Mouse (Mus musculus): Measurements from ENCODE around the gene Srm.

Gene Srm

DNA sequence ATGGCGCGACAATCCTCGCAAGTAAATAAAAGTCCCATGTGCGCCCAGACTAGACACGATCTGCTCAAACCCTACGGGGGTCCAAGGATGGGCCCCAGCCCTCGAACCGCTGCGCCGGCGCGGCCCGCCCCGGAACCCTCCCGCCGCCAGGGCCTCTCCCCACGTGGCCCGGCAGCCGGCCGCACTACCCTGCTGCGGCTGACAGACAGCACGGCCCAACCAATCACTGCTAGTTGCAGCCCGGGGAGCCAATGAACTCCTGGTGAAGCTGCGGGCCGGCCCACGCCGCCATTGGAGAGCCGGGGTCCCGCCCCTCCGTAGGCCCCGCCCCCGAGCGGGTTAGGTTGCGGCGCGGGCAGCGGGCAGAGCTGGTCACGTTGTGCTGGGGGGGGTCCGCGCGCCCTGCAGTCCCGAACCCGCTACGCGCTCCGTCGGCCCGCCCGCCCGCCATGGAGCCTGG is at the start of gene Srm:
TSS of gene Srm (plus strand) at position 333 of the 460 bp plus-strand sequence.
- DNase-seq, result peak; percentile 98 to 99

- no peak for DNase-seq
These were observed 42.2 kb upstream of the Srm start for GRCm38 (mm10) chr4:148549106-148549505.

GRCm38 (mm10) chr4:148557766-148558165 is 33.5 kb upstream of the Srm start:
- no peak for DNase-seq

DNA sequence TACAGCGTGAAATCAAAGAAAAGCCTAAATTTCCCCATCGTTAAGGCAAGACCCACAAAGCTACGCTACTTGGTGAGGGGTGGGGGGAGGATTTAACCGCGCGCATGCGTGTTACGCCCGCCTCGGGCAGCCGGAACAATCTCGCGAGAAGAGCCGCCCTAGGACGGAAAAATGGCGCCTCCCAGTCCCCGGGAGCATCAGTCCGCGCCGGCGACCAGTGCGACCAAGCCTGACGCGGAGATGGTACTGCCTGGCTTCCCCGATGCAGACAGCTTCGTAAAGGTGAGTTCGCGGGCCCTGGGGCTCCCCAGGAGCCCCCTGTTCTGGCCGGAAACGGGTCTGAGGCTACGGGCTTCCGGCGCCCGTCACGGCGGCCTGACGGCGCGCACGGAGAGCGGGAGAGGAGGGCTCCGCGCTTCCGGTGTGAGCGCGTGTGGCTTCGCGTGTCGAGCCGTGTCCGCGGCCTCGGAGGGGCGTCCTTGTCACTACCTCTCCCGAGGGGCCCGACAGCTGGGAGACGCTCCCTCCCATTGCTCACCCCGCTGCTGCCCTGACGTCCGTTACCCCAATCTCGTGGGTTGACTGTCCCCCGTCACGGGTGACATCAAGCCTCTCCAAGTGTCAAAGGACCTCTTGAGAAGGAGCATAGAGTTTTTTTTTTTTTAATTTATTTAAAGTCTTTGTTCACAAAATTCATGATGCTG is 32.9 kb upstream of the Srm start, which contains the start of gene Exosc10:
TSS of gene Exosc10 (plus strand) at position 133 of the 704 bp plus-strand sequence.
- peak; percentile 91 to 94 for DNase-seq

DNA sequence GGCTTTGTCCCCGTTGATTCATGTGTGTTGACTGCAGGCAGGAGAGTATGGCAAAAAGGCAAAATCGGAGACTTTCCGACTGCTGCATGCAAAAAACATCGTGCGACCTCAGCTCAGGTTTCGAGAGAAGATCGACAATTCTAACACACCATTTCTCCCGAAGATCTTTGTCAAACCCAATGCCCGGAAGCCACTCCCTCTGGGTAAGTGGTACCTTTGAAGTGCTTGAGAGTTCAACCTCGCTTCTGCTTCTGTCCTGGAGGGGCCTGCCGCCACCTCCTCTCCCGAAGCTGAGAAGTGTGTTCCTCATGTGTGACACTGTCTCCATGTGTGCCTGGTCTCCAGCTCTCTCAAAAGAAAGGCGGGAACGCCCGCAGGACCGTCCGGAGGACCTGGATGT is 28.6 kb upstream of the Srm start:
- no peak for DNase-seq

DNA sequence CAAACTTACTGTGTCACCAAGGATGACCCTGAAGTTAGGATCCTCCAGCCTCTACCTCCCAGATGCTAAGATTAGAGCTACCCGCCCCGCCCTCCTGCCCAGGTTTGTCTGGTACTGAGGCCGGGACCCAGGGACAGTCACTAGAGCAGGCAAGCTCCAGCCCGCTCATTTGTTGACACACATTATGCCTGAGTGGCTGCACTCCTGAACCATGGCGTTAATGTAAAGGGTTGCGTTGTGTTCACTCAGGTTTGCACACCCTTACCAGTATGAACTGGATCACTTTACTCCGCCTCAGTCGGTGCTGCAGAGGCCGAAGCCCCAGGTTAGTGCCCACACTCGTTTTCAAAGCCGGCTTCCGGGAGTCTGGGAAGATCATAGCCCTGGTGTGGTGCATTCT is 27.7 kb upstream of the Srm start:
- DNase-seq, result no peak

DNA sequence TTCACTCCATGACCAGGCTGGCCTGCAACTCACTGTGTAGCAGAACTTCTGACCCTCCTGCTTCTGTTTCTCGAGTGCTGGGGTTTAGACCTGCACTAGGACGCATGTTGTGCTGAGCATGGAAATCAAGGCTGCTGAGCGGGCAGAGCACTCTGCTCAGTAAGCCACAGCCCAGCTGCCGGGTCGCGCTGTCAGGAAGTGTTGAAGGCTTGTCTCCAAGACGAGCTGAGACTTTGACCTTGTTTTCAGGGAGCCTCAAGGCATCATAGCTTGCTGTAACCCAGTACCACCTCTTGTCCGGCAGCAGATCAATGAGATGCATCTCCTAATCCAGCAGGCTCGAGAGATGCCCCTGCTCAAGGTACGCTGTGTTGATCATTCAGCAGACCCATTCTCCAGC is 21.2 kb upstream of the Srm start:
- DNase-seq, result no peak

DNA sequence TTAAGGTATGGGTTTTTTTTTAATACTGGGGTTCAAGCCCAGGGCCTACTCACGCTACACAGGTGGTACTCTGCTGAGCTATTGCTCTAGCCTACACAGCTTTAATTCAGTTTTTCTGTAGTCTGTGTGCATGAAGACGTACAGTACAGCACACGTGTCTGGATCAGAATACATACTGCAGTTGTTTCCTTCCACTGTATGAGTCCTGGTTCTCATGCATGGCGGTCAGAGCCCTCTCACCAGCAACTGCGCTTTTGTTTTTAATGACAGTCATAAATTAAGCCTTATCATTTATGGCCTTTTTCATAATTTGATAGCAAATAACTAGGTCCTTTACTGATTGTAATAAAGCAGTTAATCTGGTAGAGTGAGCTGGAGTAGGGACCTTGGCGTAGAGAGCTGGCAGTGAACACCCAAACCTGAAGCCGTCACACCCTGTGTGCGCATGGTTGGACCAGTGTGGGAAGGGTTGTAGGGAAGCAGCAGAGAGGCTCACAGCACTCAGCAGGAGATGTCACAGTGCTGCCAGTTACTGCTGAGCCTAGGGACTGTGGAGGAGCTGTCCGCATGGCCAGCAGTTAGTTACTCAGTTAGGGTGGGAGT is 20.5 kb upstream of the Srm start:
- no peak for DNase-seq

- DNase-seq, result no peak
These were observed 18.1 kb upstream of the Srm start for GRCm38 (mm10) chr4:148573222-148573621.

DNA sequence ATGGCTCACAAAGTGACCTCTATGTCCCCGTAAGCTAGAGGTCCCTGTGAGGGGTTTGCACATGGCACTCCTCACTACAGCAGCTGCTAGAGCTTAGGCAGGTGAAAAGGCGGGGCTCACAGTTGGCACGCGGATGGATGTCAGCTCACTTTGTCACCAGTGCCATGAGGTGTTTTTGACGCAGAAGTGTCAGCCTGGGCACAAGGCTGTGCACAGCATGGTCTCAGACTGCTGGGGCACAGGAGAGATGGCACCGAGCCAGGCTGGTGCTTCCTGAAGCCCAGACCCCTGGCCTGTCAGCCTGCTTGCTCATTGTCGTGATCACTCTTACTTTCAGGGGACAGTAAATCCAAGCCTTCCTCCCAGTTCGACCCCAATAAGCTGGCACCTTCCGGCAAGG is 10.5 kb upstream of the Srm start:
- DNase-seq, result no peak

GRCm38 (mm10) chr4:148581422-148581821 is 9.9 kb upstream of the Srm start:
- no peak for DNase-seq

DNA sequence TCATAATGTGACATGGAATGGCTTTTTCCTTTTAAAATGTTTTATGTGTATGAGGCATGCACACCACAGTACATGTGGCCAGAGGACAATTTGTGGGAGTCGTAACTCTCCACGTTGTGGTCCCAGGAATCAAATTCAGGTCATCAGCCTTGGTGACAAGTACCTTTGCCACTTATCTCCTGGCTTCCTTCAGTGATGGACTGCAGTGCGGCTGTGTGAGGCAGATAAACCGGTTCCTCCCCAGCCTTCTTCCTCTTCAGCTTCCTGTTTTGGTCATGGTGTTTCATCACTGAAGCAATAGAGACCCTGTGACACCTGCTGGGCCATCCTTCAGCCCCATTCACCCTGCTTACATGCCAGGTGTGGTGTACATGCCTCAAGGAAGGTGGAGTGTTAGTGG is 8.0 kb upstream of the Srm start:
- no peak for DNase-seq

GRCm38 (mm10) chr4:148586648-148587047 is 4.7 kb upstream of the Srm start:
- DNase-seq, result no peak

DNA sequence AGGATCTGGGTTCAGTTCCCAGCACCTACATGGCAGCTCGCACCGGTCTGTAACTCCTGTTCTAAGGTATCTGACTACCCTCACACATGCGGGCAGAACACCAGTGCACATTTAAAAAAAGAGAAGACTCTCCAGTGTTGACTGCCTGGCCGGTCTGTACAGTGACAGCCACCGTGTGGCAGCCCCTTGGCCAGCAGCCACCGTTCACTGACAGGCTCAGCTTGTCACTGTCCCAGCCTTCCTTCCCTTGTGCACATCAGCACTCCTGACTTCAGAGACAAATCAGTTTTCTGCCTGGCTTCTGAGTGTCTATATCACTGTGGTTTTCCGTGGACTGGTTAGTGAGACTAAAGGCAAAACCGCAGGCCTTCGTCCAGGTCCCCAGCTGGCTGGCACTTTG is 2.5 kb upstream of the Srm start:
- no peak for DNase-seq

GRCm38 (mm10) chr4:148589565-148589964 is 1.7 kb upstream of the Srm start:
- no peak for DNase-seq

DNA sequence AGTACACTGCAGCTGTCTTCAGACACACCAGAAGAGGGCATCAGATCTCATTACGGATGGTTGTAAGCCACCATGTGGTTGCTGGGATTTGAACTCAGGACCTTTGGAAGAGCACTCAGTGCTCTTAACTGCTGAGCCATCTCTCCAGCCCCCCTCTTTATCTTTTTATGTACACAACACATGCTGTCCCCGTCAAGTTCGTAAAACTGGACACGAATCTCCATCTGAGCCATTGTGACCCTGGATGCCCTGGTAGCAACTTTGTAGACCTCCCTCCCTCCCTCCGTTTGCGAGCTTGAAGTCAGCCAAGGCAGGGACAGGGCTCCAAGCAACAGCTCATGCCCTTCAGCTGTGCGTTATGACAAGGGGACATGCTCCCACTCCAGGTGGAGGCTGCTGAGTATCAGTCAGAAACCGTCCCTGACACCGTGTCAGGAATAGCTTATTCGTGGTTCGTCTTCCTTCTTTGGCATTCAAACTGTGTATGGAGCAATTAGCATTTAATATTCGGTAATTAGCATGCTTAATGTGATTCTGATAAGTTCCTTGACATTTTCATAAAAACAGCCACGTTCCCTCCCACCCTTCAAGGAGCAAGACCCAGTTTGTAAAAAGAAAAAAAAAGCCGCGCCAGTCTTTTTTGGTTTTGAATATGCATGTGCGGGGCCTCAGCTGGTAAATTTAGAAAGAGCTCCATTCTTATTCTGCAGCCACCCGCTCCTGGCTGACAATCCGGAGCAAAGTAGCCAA is 707 bp upstream of the Srm start:
- DNase-seq, result peak; percentile 21 to 40

DNA sequence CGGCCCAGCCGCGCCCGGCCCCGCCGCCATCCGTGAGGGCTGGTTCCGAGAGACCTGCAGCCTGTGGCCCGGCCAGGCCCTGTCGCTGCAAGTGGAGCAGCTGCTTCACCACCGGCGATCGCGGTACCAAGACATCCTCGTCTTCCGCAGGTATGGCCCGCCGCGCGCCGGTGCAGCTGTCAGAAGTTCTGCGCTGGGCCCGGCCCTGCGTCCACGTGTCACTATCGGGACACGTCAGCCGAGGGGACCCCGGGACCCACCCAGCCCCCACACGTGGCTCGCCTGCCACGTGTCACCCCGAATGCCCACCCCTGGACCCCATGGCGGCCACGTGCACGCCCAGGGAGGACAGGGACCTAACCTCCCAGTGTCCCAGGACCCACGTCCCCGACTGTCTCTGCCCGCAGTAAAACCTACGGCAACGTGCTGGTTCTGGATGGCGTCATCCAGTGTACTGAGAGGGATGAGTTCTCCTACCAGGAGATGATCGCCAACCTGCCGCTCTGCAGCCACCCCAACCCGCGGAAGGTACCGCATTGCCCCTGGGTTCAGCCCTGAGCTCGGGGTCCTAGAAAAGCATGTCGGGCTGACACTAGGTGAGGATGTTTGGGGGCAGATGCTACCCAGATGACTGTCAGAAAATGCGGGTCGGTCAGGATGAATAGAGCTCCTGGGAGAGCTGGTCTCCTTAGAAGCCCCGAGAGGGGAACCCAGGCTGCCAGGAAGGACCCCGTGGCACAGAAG is 506 bp downstream of the Srm start:
- DNase-seq, result no peak

- DNase-seq, result no peak
These were observed 2.7 kb downstream of the Srm start for GRCm38 (mm10) chr4:148593996-148594395.

DNA sequence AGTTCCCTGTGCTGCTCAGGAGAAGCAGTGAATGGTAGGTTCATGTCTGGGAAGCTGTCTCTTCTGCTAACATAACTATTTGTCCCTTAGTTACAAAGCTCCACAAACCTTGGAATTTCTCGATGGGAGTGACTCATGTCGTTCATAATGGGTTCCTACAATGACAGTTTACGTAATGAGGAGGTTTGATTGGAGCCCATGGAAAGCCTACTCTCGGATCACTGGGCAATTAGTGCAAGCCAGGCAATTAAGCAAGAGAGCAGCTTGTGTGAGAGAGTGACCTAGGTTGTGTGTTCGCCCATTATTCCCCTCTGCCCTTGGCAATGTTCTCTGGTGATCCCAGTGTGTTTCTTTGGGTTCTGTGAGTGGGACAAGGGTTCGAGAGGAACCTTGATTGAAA is 4.6 kb downstream of the Srm start:
- no peak for DNase-seq

DNA sequence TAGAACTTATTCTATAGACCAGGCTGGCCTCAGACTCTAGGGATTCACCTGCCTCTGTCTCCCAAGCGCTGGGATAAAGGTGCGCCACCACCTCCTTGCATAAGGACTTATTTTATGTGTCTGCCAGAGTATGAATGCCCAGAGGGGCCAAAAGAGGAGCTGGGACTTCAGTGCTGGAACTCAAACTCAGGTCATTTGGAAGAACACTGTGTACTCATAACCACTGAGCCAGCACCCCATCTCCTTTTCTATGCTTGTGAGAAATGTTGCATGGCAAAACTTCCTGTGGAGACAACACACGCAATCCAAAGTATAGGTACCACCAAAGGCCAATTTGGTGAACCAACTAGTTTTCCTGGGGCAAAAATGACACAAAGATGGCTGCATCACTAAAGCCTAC is 5.4 kb downstream of the Srm start:
- no peak for DNase-seq

DNA sequence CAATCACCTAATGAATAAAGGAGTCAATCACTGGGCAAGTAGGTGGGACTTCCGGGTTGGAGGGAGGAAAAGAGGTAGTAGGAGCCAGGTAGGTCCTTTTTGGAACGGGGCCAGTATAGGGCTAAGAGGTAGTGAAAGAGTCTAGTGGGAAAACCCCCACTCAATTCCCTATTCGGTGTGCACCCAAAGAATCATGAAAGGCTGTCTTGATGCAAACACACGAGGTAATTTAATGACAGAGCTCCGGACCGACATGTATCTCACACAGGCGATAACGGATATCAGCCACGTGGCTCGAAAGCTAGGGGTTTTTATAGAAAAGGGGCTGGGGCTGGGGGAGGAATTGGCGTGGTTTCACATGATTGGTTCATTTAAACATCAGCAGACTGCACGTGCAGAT is 7.5 kb downstream of the Srm start:
- no peak for DNase-seq

DNA sequence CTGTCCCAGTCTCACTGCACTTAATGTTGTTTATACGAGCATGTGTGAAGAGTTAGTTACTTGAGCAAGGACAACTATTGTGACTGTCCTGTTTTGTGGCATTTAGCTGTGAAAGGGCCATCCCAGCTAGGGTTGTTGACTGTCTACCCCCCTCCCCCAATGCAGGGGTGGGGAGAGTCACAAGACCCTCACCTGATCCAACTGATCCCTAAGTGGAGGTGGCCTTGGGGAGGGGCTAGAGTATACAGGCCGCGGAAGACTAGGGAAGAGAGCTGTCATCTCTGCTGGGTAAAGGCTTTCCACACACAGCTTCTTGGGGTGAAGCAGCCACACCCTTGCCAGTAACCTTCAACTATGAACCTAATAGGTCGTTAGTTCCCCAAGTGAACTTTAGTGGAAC is 9.0 kb downstream of the Srm start:
- no peak for DNase-seq

GRCm38 (mm10) chr4:148601871-148602270 is 10.6 kb downstream of the Srm start:
- DNase-seq, result no peak

Data from kidney, postnatal 4 days (tissue).